Mouse (Mus musculus) urinary bladder, adult 18-20 months (tissue): ENCODE results near the gene Timp4.

Experiments used
- DNase-seq, 2 experiments: peaks; one replicate each; pipeline ENCODE4 v3.0.0; 2022; ENCODE audit warnings: low spot score in 2 of 2, mixed read lengths in 2 of 2

Gene Timp4

GRCm38 (mm10) chr6:115252099-115252873 lies at the start of gene Timp4:
TSS of gene Timp4 (minus strand) at chr6:115252205.
- no peak for DNase-seq

GRCm38 (mm10) chr6:115293877-115294276 lies 41.9 kb upstream of the Timp4 start:
- no peak for DNase-seq

GRCm38 (mm10) chr6:115292621-115293020 lies 40.6 kb upstream of the Timp4 start:
- DNase-seq: no peak

GRCm38 (mm10) chr6:115291823-115292222 lies 39.8 kb upstream of the Timp4 start:
- no peak for DNase-seq

GRCm38 (mm10) chr6:115291068-115291467 lies 39.1 kb upstream of the Timp4 start:
- no peak for DNase-seq

GRCm38 (mm10) chr6:115290561-115290960 lies 38.6 kb upstream of the Timp4 start:
- DNase-seq: no peak

- no peak for DNase-seq
These were observed 36.2 kb upstream of the Timp4 start for GRCm38 (mm10) chr6:115288223-115288622.

- DNase-seq: no peak
These were observed 34.4 kb upstream of the Timp4 start for GRCm38 (mm10) chr6:115286441-115286840.

- no peak for DNase-seq
These were observed 32.1 kb upstream of the Timp4 start for GRCm38 (mm10) chr6:115284153-115284552.

- no peak for DNase-seq
These were observed 27.6 kb upstream of the Timp4 start for GRCm38 (mm10) chr6:115279639-115280038.

GRCm38 (mm10) chr6:115278086-115278485 lies 26.1 kb upstream of the Timp4 start:
- no peak for DNase-seq

GRCm38 (mm10) chr6:115275116-115275815 lies 23.3 kb upstream of the Timp4 start:
- no peak for DNase-seq

- no peak for DNase-seq
These were observed 22.7 kb upstream of the Timp4 start for GRCm38 (mm10) chr6:115274705-115275104.

GRCm38 (mm10) chr6:115273346-115273745 lies 21.3 kb upstream of the Timp4 start:
- no peak for DNase-seq

GRCm38 (mm10) chr6:115271866-115272271 lies 19.9 kb upstream of the Timp4 start:
- DNase-seq: peak; percentile 39 to 40

GRCm38 (mm10) chr6:115271326-115271725 lies 19.3 kb upstream of the Timp4 start:
- DNase-seq: no peak

- no peak for DNase-seq
These were observed 18.1 kb upstream of the Timp4 start for GRCm38 (mm10) chr6:115270085-115270484.

- no peak for DNase-seq
These were observed 17.6 kb upstream of the Timp4 start for GRCm38 (mm10) chr6:115269561-115269960.

GRCm38 (mm10) chr6:115268551-115269385 lies 16.8 kb upstream of the Timp4 start:
- DNase-seq: no peak

GRCm38 (mm10) chr6:115267916-115268315 lies 15.9 kb upstream of the Timp4 start:
- DNase-seq: peak; percentile 59

GRCm38 (mm10) chr6:115266791-115267190 lies 14.8 kb upstream of the Timp4 start:
- DNase-seq: no peak

GRCm38 (mm10) chr6:115260507-115260906 lies 8.5 kb upstream of the Timp4 start:
- no peak for DNase-seq
